ENCODE assay signal across 12 mouse cellular contexts in the genomic region with DNA sequence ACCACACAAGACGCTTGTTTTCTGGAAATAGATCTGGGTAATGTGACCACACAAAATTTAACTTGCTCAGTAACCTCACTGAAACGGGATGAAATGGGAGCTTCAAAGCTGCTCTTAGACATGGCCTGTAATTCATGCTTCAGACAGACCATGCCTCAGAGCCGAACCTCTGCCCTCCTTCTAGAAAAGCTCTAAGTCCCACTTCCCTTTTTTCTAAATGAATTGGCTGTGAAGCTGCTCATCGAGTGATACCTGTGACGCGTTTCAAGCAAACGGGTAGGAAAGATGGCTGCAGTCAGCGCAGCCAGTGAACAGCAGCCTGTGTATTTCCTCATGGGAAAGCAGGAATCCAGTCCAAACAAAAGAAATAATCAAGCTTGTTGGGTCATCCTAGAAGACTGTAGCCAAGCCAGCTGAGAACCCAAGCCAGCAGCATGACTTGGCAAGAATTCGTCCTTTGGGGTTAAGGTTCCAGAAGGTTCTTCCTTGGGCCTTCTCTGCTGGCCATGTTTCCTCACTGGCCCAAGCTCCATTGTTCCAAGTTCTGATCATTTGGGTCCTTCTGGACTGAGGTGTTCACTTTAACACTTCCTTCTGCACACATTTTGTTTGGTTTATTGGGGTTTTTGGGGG. TPM values are rescaled to one million over a fixed set of nuclear protein-coding genes. Genes with fewer than 3 reads are reported as not detected.
DNase-seq lines count a peak whose midpoint lies in the region; ATAC-seq lines count a peak whose summit lies in the region.
"Had no signal": no experiment of that assay in that cellular context is flagged by ENCODE, and none has a peak within 500 bp of the region (broad histone marks: within the 10 kb centered on the region; RNA-seq: fewer than 3 reads in every experiment).

No protein-coding gene starts in this region.

- no peak overlapping the region for H3K4me3 ChIP-seq in kidney, embryonic 16.5 days (ENCODE audit: low read length)
- H3K4me3 ChIP-seq: heart, embryonic 13.5 days had no signal

- ATAC-seq in kidney, embryonic 16.5 days (ENCODE audit: low FRiP score, low TSS enrichment) = no peak
- ATAC-seq in megakaryocyte, adult 5-6 weeks (ENCODE audit: poor library complexity, severe bottlenecking) = peak; percentile 54
- ATAC-seq: hindbrain, postnatal 0 days had no signal

- H3K9me3 ChIP-seq in kidney, embryonic 16.5 days (ENCODE audit: low read length) = 0 out of 2 replicates have a peak, but pooled peaks cover 6% of the 10 kb centered on the region
- H3K9me3 ChIP-seq: G1E had no signal

- H3K27me3 ChIP-seq in kidney, embryonic 16.5 days (ENCODE audit: insufficient read depth, low read length) = no peaks in the 10 kb centered on the region
- H3K27me3 ChIP-seq: heart, embryonic 13.5 days had no signal

- H3K9ac ChIP-seq in kidney, embryonic 16.5 days (replicated peaks; ENCODE audit: low read length) = no peak overlapping the region
- H3K9ac ChIP-seq: heart, embryonic 13.5 days had no signal

- no peak overlapping the region for H3K27ac ChIP-seq in kidney, embryonic 16.5 days (ENCODE audit: low read length)
- H3K27ac ChIP-seq: hindbrain, postnatal 0 days had no signal

- H3K36me3 ChIP-seq in kidney, embryonic 16.5 days (ENCODE audit: insufficient read depth, low read length) = peaks cover 23% of the 10 kb centered on the region

- no peaks in the 10 kb centered on the region for H3K4me1 ChIP-seq in kidney, embryonic 16.5 days (ENCODE audit: insufficient read depth, low read length)

- peak; percentile 26 for DNase-seq in kidney, adult 9 months
- peak; percentile 12 for DNase-seq in Muller cell, postnatal 12 days (ENCODE audit: inconsistent ontology term)
- peak; percentile 24 to 47 for DNase-seq in gastrocnemius, adult 8-10 months (ENCODE audit: low spot score in 2 of 2)
- DNase-seq in right cerebral cortex, postnatal 36 days (ENCODE audit: low spot score in 2 of 2) = no peak
- no peak for DNase-seq in cerebellum, adult 11 months
- DNase-seq: lung, postnatal 14 days had no signal

- H3K4me2 ChIP-seq in kidney, embryonic 16.5 days (replicated peaks; ENCODE audit: low read depth, low read length) = no peak overlapping the region
- H3K4me2 ChIP-seq: heart, embryonic 13.5 days; liver, embryonic 11.5 days had no signal

- WGBS in kidney, embryonic 16.5 days = 73% methylated on average over 9 of the region's 9 CpGs

RNA-seq across cellular contexts. Expression of a gene that starts 29.2 kb away (rescaled TPM):
- 21.7 and 24.5 TPM in 2 replicates for polyA plus RNA-seq in kidney, embryonic 16.5 days (2015; fragmentation: Nextera tagmentation; extraction: Ambion mirVana)
- total RNA-seq in gastrocnemius, adult 8-10 months (2022) = 1 to 10 TPM; 4.8 to 5.6 (median 5.1) TPM
- 3.4 and 6.2 TPM in 2 replicates for total RNA-seq in megakaryocyte, adult 5-6 weeks (2015)
- total RNA-seq in megakaryocyte, adult 5-6 weeks (2017) = 2.5 and 8.0 TPM in 2 replicates

RNA-seq across cellular contexts. Expression of a gene that starts 29.3 kb away (rescaled TPM):
- polyA plus RNA-seq in kidney, embryonic 16.5 days (2015; fragmentation: Nextera tagmentation; extraction: Ambion mirVana) = 44.3 and 45.2 TPM in 2 replicates
- 10 to 100 TPM; 40.0 to 46.6 (median 41.9) TPM for total RNA-seq in gastrocnemius, adult 8-10 months (2022)
- 40.3 and 50.5 TPM in 2 replicates for total RNA-seq in megakaryocyte, adult 5-6 weeks (2015)
- total RNA-seq in megakaryocyte, adult 5-6 weeks (2017) = 43.8 and 49.2 TPM in 2 replicates

RNA-seq across cellular contexts. Expression of a gene that starts 44.4 kb away (rescaled TPM):
- polyA plus RNA-seq in kidney, embryonic 16.5 days (2015; fragmentation: Nextera tagmentation; extraction: Ambion mirVana) = 134 and 150 TPM in 2 replicates
- total RNA-seq in gastrocnemius, adult 8-10 months (2022) = 10 to 100 TPM; 13.0 to 20.3 (median 17.8) TPM
- 0.27 TPM in 1 of 2 replicates, not detected in the other for total RNA-seq in megakaryocyte, adult 5-6 weeks (2015)
- total RNA-seq in megakaryocyte, adult 5-6 weeks (2017) = not detected in 2 replicates

Comparison
In these comparisons a context has a peak if more than half of its experiments do, and no peak if none do; other contexts are left out.
1. DNase-seq: peak in kidney, adult 9 months (single experiment), Muller cell, postnatal 12 days (single experiment) and gastrocnemius, adult 8-10 months (2 of 2); none in right cerebral cortex, postnatal 36 days (0 of 2) and cerebellum, adult 11 months (single experiment).
2. RNA of a gene that starts 44.4 kb away (total RNA-seq): 13.0 to 20.3 TPM in gastrocnemius, adult 8-10 months; 0.27 TPM in megakaryocyte, adult 5-6 weeks; every median in the first group is over 10 times any median in the second.